Mouse (Mus musculus): Measurements from ENCODE around the gene Uqcr10.

- TF ChIP-seq POLR2A (IDR thresholded peaks at IDR 0.05; ENCODE audit: control insufficient read depth, extremely low read depth, insufficient read depth, low read length, poor library complexity) (no peak), CTCF (IDR thresholded peaks at IDR 0.05; ENCODE audit: borderline replicate concordance, control insufficient read depth, extremely low read depth, insufficient read depth, low read length, poor library complexity) (no peak)
These were observed 12.5 kb upstream of the Uqcr10 start for GRCm38 (mm10) chr11:4716530-4717236.

All from thymus, adult 2 months (tissue).